Mouse (Mus musculus) cerebellum, adult 2 months (tissue): ENCODE results near the gene Uhrf2. TPM values are rescaled to one million over a fixed set of nuclear protein-coding genes. Genes with fewer than 3 reads are reported as not detected.

Source experiments
- DNase-seq, 2 experiments: peaks; one replicate each; pipeline ENCODE4 v3.0.0; 2021
- H3K27ac ChIP-seq: fragments of 200-500 bp; 2 replicates; pipeline ENCODE4 v1.5.1; 2012; ENCODE audit warnings: low read length, control low read depth, inconsistent platforms; ENCODE audit not compliant: insufficient read depth
- H3K27me3 ChIP-seq: fragments of 200-500 bp; 2 replicates; pipeline ENCODE4 v1.6.1; 2012; ENCODE audit warnings: inconsistent platforms, mild to moderate bottlenecking, low read length, moderate library complexity; ENCODE audit not compliant: control insufficient read depth, insufficient read depth
- H3K4me1 ChIP-seq: fragments of 200-500 bp; 2 replicates; pipeline ENCODE4 v1.6.1; 2011; ENCODE audit warnings: low read length; ENCODE audit not compliant: control insufficient read depth, insufficient read depth
- H3K4me3 ChIP-seq: fragments of 200-500 bp; replicated peaks from 2 replicates; pipeline ENCODE3; 2011; ENCODE audit warnings: mild to moderate bottlenecking, low read depth, low read length, control low read depth; ENCODE audit not compliant: insufficient read depth
- CTCF ChIP-seq: fragments of 200-500 bp; IDR thresholded peaks from 2 replicates; pipeline ENCODE4 v1.5.1; 2011; ENCODE audit warnings: low read depth, mild to moderate bottlenecking, control low read depth, low read length, moderate library complexity, borderline replicate concordance; ENCODE audit not compliant: insufficient read depth
- POLR2A ChIP-seq: fragments of 200-500 bp; IDR thresholded peaks from 2 replicates; pipeline ENCODE4 v1.6.1; 2011; ENCODE audit warnings: low read length, control low read depth, borderline replicate concordance; ENCODE audit not compliant: insufficient read depth
- WGBS: fragments of 180-500 bp; shearing (Covaris S2); methylation state at CpG from one replicate; pipeline ENCODE4 v1.1.7; 2018; 5-methylcytosine and 5-hydroxymethylcytosine counted together
- polyA plus RNA-seq: library from polyadenylated mRNA; depleted of rRNA; stranded (reverse); fragments of >200 nt; gene quantifications from 2 replicates; pipeline ENCODE4 v1.2.3, GENCODE M21; 2012

Gene Uhrf2
- polyA plus RNA-seq, 1 experiment, result 62.1 TPM

DNA sequence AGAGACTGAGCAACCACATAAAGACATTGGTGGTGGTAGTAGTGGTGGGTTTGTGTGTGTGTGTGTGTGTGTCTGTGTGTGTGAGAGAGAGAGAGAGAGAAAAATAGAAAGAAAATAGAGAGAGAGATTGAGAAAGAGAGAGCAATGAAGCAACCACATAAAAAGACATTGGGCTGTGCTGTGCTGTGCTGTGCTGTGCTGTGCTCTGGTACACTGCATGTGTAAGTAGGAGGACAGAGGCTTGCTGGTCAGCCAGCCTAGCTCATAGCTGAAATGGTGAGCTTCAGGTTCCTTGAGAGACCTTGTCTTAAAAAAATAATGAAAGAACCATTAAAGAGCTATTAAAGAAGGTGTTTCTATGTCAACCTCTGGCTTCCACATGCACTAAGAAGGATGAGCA is 78.3 kb downstream of the Uhrf2 start:
- no peak for DNase-seq
- no peaks in the 10 kb centered on the region for H3K4me1 ChIP-seq
- TF ChIP-seq POLR2A (no peak), CTCF (no peak)
- no peak overlapping the region for H3K4me3 ChIP-seq
- no peaks in the 10 kb centered on the region for H3K27me3 ChIP-seq
- no peak overlapping the region for H3K27ac ChIP-seq

- WGBS, result 47% methylated on average over 6 of the region's 6 CpGs
- no peaks in the 10 kb centered on the region for H3K4me1 ChIP-seq
- TF ChIP-seq CTCF (no peak), POLR2A (no peak)
- no peak overlapping the region for H3K4me3 ChIP-seq
- no peak for DNase-seq
- no peak overlapping the region for H3K27ac ChIP-seq
- H3K27me3 ChIP-seq, result no peaks in the 10 kb centered on the region
Measured at GRCm38 (mm10) chr19:30109122-30109521, 78.8 kb downstream of the Uhrf2 start.

- TF ChIP-seq CTCF (no peak), POLR2A (no peak)
- Histone ChIP-seq H3K4me3 (no peak overlapping the region), H3K27ac (no peak overlapping the region), H3K4me1 (no peaks in the 10 kb centered on the region), H3K27me3 (no peaks in the 10 kb centered on the region)
- no peak for DNase-seq
- 97% methylated on average over 3 of the region's 3 CpGs for WGBS
Measured at GRCm38 (mm10) chr19:30111421-30111820, 81.1 kb downstream of the Uhrf2 start.

GRCm38 (mm10) chr19:30112961-30113688 is 82.8 kb downstream of the Uhrf2 start:
- TF ChIP-seq CTCF (no peak), POLR2A (no peak)
- Histone ChIP-seq H3K4me3 (no peak overlapping the region), H3K27ac (no peak overlapping the region), H3K27me3 (no peaks in the 10 kb centered on the region), H3K4me1 (no peaks in the 10 kb centered on the region)
- no peak for DNase-seq
- WGBS, result 85% methylated on average over 16 of the region's 16 CpGs

GRCm38 (mm10) chr19:30114919-30115441 is 84.7 kb downstream of the Uhrf2 start:
- Histone ChIP-seq H3K27me3 (no peaks in the 10 kb centered on the region), H3K4me3 (no peak overlapping the region), H3K27ac (no peak overlapping the region), H3K4me1 (no peaks in the 10 kb centered on the region)
- 56% methylated on average over 14 of the region's 14 CpGs for WGBS
- TF ChIP-seq POLR2A (no peak), CTCF (no peak)
- no peak for DNase-seq

DNA sequence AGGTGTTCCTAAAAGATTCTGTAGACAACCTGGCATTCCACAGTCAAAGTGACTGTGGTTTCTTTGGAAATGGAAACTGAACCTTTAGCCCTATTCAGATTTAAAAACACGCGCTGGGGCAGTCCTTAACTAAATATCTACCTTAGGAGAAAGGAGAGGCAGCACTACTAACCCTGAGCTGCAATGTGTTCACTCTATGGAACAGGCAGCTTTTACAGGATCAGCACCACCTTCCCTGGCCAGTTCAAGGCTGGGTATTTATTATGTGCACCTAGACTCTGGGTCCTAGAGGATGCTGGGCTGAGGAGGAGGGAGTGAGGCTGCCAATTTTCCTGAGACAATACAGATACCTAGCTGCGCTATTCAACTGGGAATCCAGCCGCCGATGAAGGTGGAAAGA is 85.3 kb downstream of the Uhrf2 start:
- 93% methylated on average over 5 of the region's 5 CpGs for WGBS
- Histone ChIP-seq H3K4me3 (no peak overlapping the region), H3K4me1 (no peaks in the 10 kb centered on the region), H3K27me3 (no peaks in the 10 kb centered on the region), H3K27ac (no peak overlapping the region)
- TF ChIP-seq POLR2A (no peak), CTCF (no peak)
- DNase-seq, result no peak

GRCm38 (mm10) chr19:30117241-30117640 is 86.9 kb downstream of the Uhrf2 start:
- TF ChIP-seq POLR2A, result no peak
- no peak for TF ChIP-seq CTCF
- Histone ChIP-seq H3K27ac (no peak overlapping the region), H3K4me3 (no peak overlapping the region), H3K27me3 (no peaks in the 10 kb centered on the region), H3K4me1 (no peaks in the 10 kb centered on the region)
- WGBS, result 47% methylated on average over 4 of the region's 4 CpGs
- no peak for DNase-seq

- no peak for TF ChIP-seq CTCF
- TF ChIP-seq POLR2A, result no peak
- H3K27me3 ChIP-seq, result no peaks in the 10 kb centered on the region
- H3K27ac ChIP-seq, result no peak overlapping the region
- H3K4me1 ChIP-seq, result no peaks in the 10 kb centered on the region
- no peak for DNase-seq
- WGBS, result 48% methylated on average over 9 of the region's 9 CpGs
- no peak overlapping the region for H3K4me3 ChIP-seq
Measured at GRCm38 (mm10) chr19:30117775-30118174, 87.5 kb downstream of the Uhrf2 start.
